Mouse (Mus musculus): ENCODE data around the gene Drosha.

- TF ChIP-seq CTCF (IDR thresholded peaks at IDR 0.05; ENCODE audit: control insufficient read depth, insufficient read depth, insufficient replicate concordance, low read depth, low read length) (no peak), POLR2A (IDR thresholded peaks at IDR 0.05; ENCODE audit: control insufficient read depth, low read depth, low read length) (no peak)
These were observed 1.9 kb upstream of the Drosha start for GRCm38 (mm10) chr15:12822416-12823395.

Data from testis, adult 2 months (tissue).